Mouse (Mus musculus) lung, embryonic 16.5 days (tissue): ENCODE results near the gene Kdelr3. TPM values are rescaled to one million over a fixed set of nuclear protein-coding genes. Genes with fewer than 3 reads are reported as not detected.

Experiments used
- ATAC-seq: fragments of 200-750 bp; cut with Nextera tagmentation; 2 replicates; pipeline ENCODE4 v1.8.0; 2017; ENCODE audit warnings: low read depth, mild to moderate bottlenecking, moderate library complexity
- H3K27ac ChIP-seq: fragments of 300-500 bp; sonication (generic); 2 replicates; pipeline ENCODE4 v1.5.1; 2014; ENCODE audit warnings: mild to moderate bottlenecking, control low read depth, low read length
- H3K27me3 ChIP-seq: fragments of 300-500 bp; sonication (generic); 2 replicates; pipeline ENCODE4 v1.6.1; 2014; ENCODE audit warnings: low read depth, low read length, mixed read lengths; ENCODE audit not compliant: control insufficient read depth, insufficient read depth
- H3K36me3 ChIP-seq: fragments of 300-500 bp; sonication (generic); 2 replicates; pipeline ENCODE4 v1.6.1; 2014; ENCODE audit warnings: low read length; ENCODE audit not compliant: control insufficient read depth, insufficient read depth
- H3K4me1 ChIP-seq: fragments of 300-500 bp; sonication (generic); replicated peaks from 2 replicates; pipeline ENCODE4 v1.6.1; 2014; ENCODE audit warnings: low read length, mixed read lengths; ENCODE audit not compliant: control insufficient read depth, insufficient read depth
- H3K4me2 ChIP-seq: fragments of 300-500 bp; sonication (generic); 2 replicates; pipeline ENCODE4 v1.6.1; 2014; ENCODE audit warnings: low read depth, low read length, control low read depth
- H3K4me3 ChIP-seq: fragments of 300-500 bp; sonication (generic); 2 replicates; pipeline ENCODE4 v1.5.1; 2014; ENCODE audit warnings: mild to moderate bottlenecking, low read length, control low read depth
- H3K9ac ChIP-seq: fragments of 300-500 bp; sonication (generic); 2 replicates; pipeline ENCODE4 v1.6.1; 2014; ENCODE audit warnings: low read length, control low read depth
- H3K9me3 ChIP-seq: fragments of 300-500 bp; sonication (generic); 2 replicates; pipeline ENCODE4 v1.6.1; 2016; ENCODE audit warnings: low read length; ENCODE audit not compliant: control insufficient read depth
- WGBS: fragments of 180-500 bp; shearing (Covaris S2); extraction: QIAGEN DNeasy Blood & Tissue Kit; methylation state at CpG from one replicate; pipeline ENCODE4 v1.1.7; 2014; 5-methylcytosine and 5-hydroxymethylcytosine counted together
- polyA plus RNA-seq: library from polyadenylated mRNA; unstranded; fragments of >200 nt; fragmentation: Nextera tagmentation; extraction: Ambion mirVana; gene quantifications from 2 replicates; pipeline ENCODE4 v1.2.1, GENCODE M21; 2015

Kdelr3 gene
- polyA plus RNA-seq, 1 experiment from 2014 or later = 78.6 TPM

GRCm38 (mm10) chr15:79525979-79526768 is 10.0 kb downstream of the Kdelr3 start:
- 61% methylated on average over 9 of the region's 9 CpGs for WGBS
- no peaks in the 10 kb centered on the region for H3K9me3 ChIP-seq
- H3K27me3 ChIP-seq = no peaks in the 10 kb centered on the region
- H3K36me3 ChIP-seq = peaks cover 55% of the 10 kb centered on the region
- H3K4me3 ChIP-seq = no peak overlapping the region
- H3K9ac ChIP-seq = no peak overlapping the region
- no peak overlapping the region for H3K4me2 ChIP-seq
- peak overlapping the region; percentile 20; the same call in 1 of the 2 replicates for H3K27ac ChIP-seq
- no peaks in the 10 kb centered on the region for H3K4me1 ChIP-seq
- peak; percentile 20; the same call in 1 of the 2 replicates for ATAC-seq

DNA sequence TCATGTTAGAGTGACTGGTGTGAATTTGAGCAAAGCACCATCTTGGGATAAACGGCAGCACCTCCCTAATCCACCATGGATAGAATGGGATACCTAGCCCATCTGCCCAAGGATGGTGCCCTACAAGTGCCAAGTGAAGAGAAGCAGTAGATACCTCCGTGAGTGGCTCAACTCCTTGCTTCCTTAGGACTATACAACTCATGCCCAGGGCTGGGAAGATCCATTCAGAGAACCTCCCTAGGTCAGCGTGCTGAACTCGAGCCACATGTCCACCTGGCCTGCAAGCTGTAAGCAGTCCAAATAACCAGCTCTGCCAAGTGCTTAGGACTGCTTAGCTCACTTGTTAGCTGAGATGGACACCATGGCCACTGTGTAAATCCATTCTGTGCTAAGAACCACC is 11.0 kb downstream of the Kdelr3 start:
- Histone ChIP-seq H3K4me2 (no peak overlapping the region), H3K4me1 (no peaks in the 10 kb centered on the region), H3K27ac (no peak overlapping the region), H3K4me3 (no peak overlapping the region), H3K9ac (no peak overlapping the region), H3K36me3 (peaks cover 65% of the 10 kb centered on the region), H3K27me3 (no peaks in the 10 kb centered on the region), H3K9me3 (no peaks in the 10 kb centered on the region)
- WGBS = 76% methylated on average over 4 of the region's 4 CpGs
- peak; percentile 2; the same call in 1 of the 2 replicates for ATAC-seq

GRCm38 (mm10) chr15:79527991-79528639 is 11.9 kb downstream of the Kdelr3 start:
- 48% methylated on average over 5 of the region's 5 CpGs for WGBS
- Histone ChIP-seq H3K27me3 (no peaks in the 10 kb centered on the region), H3K9me3 (no peaks in the 10 kb centered on the region), H3K4me2 (no peak overlapping the region), H3K27ac (no peak overlapping the region), H3K36me3 (peaks cover 67% of the 10 kb centered on the region), H3K4me1 (no peaks in the 10 kb centered on the region), H3K4me3 (no peak overlapping the region), H3K9ac (no peak overlapping the region)
- peak; percentile 63 for ATAC-seq

DNA sequence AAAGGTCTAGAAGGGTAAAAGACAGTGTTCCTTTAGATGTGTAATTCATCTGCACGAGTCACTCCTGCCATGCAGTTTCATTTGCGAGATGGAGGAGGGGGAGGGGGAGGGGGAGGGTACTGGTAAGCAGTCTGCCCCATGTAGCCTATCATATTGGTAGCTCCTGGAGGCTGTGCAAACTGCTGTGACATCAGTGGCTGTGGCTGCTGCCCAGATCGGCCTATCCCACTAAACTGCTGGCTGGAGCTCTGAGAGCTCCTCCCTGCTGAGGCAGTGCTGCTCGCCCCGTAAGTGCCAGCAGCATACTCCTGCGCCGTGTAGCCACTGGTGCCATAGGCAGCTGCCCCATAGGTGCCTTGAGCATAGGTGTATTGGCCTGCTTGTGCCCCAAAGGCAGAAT is 13.7 kb downstream of the Kdelr3 start:
- no peak for ATAC-seq
- no peak overlapping the region for H3K9ac ChIP-seq
- peaks cover 79% of the 10 kb centered on the region for H3K36me3 ChIP-seq
- 73% methylated on average over 7 of the region's 7 CpGs for WGBS
- H3K9me3 ChIP-seq = no peaks in the 10 kb centered on the region
- H3K4me2 ChIP-seq = no peak overlapping the region
- H3K27ac ChIP-seq = no peak overlapping the region
- H3K27me3 ChIP-seq = no peaks in the 10 kb centered on the region
- H3K4me1 ChIP-seq = no peaks in the 10 kb centered on the region
- no peak overlapping the region for H3K4me3 ChIP-seq

DNA sequence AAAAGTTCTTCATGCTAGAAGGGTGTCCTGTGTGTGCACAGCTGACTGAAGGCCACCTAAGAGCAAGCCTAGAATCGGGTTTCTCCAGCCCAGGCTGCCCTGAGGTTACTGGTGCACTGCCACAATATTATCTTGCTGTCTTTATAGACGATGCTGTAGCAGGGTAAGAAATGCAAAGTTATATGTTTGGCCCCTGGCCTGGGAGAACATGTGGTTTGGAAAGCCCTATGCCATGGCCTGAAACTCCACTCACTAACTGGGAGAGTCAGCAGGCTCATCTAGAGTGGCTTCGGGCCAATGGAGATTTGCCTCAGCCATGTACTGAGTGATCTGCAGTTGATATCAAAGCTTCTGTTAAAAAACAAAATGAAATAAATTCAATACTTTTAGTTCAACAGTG is 17.6 kb downstream of the Kdelr3 start:
- H3K9ac ChIP-seq = no peak overlapping the region
- WGBS = 79% methylated on average over 3 of the region's 3 CpGs
- ATAC-seq = no peak
- no peaks in the 10 kb centered on the region for H3K27me3 ChIP-seq
- no peak overlapping the region for H3K4me2 ChIP-seq
- no peak overlapping the region for H3K4me3 ChIP-seq
- no peaks in the 10 kb centered on the region for H3K4me1 ChIP-seq
- H3K27ac ChIP-seq = no peak overlapping the region
- no peaks in the 10 kb centered on the region for H3K9me3 ChIP-seq
- peaks cover 88% of the 10 kb centered on the region for H3K36me3 ChIP-seq

DNA sequence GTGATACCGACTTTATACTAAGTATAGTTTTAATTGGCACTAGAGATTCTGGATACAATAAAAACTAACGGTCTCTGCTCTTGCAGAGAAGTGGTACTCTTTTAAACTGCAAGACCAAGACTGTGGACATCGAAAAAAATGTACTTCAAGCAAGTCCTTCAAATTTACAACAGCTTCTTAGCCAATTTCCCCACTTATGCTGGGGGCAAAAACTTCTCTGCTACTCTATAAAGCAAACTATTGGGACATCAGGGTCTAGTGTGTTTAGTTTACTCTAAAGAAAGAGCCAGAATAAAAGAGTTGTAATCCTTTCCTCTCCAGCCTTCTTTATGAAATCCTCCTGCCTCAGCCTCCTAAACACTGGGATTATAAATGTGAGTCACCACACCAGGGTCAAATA is 27.8 kb downstream of the Kdelr3 start:
- WGBS = 78% methylated on average over 3 of the region's 3 CpGs
- no peaks in the 10 kb centered on the region for H3K9me3 ChIP-seq
- peaks cover 44% of the 10 kb centered on the region for H3K36me3 ChIP-seq
- peak overlapping the region; percentile 13 for H3K4me3 ChIP-seq
- no peak overlapping the region for H3K27ac ChIP-seq
- H3K4me2 ChIP-seq = peak overlapping the region; percentile 85
- no peak overlapping the region for H3K9ac ChIP-seq
- peaks cover 19% of the 10 kb centered on the region for H3K4me1 ChIP-seq
- H3K27me3 ChIP-seq = no peaks in the 10 kb centered on the region
- ATAC-seq = no peak

- Histone ChIP-seq H3K9me3 (no peaks in the 10 kb centered on the region), H3K9ac (peak overlapping the region; percentile 100), H3K27ac (peak overlapping the region; percentile 97), H3K27me3 (no peaks in the 10 kb centered on the region; the same call in 1 of the 2 replicates), H3K4me3 (peak overlapping the region; percentile 75), H3K4me2 (peak overlapping the region; percentile 85), H3K36me3 (peaks cover 31% of the 10 kb centered on the region), H3K4me1 (peaks cover 19% of the 10 kb centered on the region)
- WGBS = 2% methylated on average over 3 of the region's 3 CpGs
- ATAC-seq = no peak
Measured at GRCm38 (mm10) chr15:79545496-79545895, 29.3 kb downstream of the Kdelr3 start.

DNA sequence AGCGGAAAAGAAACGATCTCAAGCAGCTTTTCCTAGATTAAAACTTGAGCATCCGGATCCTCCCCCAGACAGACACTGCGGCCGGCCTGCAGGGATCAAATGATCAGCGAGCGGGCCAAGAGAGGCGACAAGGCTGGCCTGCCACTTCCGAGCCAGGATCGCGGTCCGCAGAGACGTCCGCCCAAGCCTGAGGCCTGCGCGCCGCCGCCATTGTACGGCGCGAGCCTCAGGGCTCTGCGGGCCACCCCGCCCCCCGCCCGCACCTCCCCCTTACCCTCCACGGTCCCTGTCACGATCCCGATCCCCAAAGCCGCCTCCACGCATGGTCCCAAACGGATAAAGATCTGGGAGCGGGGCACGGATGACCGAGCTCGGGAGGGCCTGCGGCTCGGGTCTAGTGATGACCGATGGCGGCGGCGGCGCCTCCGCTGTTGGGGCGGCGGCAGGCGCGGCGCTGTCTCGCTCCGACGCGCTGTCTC is 29.7 kb downstream of the Kdelr3 start:
- H3K27ac ChIP-seq = peak overlapping the region; percentile 97
- no peaks in the 10 kb centered on the region for H3K9me3 ChIP-seq
- WGBS = under 1% methylated on average over 52 of the region's 52 CpGs
- H3K36me3 ChIP-seq = peaks cover 27% of the 10 kb centered on the region
- H3K4me1 ChIP-seq = peaks cover 19% of the 10 kb centered on the region
- H3K4me2 ChIP-seq = peak overlapping the region; percentile 85
- H3K9ac ChIP-seq = peak overlapping the region; percentile 100
- peak overlapping the region; percentile 75 for H3K4me3 ChIP-seq
- ATAC-seq = peak; percentile 75
- no peaks in the 10 kb centered on the region; the same call in 1 of the 2 replicates for H3K27me3 ChIP-seq
